ENCODE assay signal across 14 mouse cellular contexts in genomic region chr3:38174735-38175280, GRCm38 (mm10).
DNase-seq lines count a peak whose midpoint lies in the region; ATAC-seq lines count a peak whose summit lies in the region.
"Had no signal": no experiment of that assay in that cellular context is flagged by ENCODE, and none has a peak within 500 bp of the region (broad histone marks: within the 10 kb centered on the region; RNA-seq: fewer than 3 reads in every experiment).

No protein-coding gene starts in this region.

- 0 out of 2 replicates have a peak, but pooled peaks cover 2% of the 10 kb centered on the region for H3K4me1 ChIP-seq in kidney, embryonic 15.5 days
- H3K4me1 ChIP-seq: embryonic facial prominence, embryonic 13.5 days; heart, embryonic 13.5 days; intestine, embryonic 15.5 days had no signal

- no peak for ATAC-seq in kidney, embryonic 15.5 days (replicated peaks; ENCODE audit: low FRiP score)
- peak; percentile 75 for ATAC-seq in granulocyte monocyte progenitor cell, adult 5-6 weeks (replicated peaks; ENCODE audit: poor library complexity, severe bottlenecking)
- ATAC-seq in hematopoietic stem cell, adult 5-6 weeks (replicated peaks in 1 of 2; ENCODE audit: insufficient read depth in 1 of 2, low FRiP score in 2 of 2, low TSS enrichment in 1 of 2, low read depth in 1 of 2, poor library complexity in 2 of 2, severe bottlenecking in 2 of 2): peak; percentile 64 to 80
- peak; percentile 61 for ATAC-seq in megakaryocyte progenitor cell, adult 5-6 weeks (replicated peaks; ENCODE audit: poor library complexity)
- ATAC-seq: forebrain, embryonic 14.5 days; intestine, embryonic 15.5 days; midbrain, embryonic 16.5 days had no signal

- no peak overlapping the region for H3K4me3 ChIP-seq in kidney, embryonic 15.5 days (replicated peaks)
- H3K4me3 ChIP-seq: embryonic facial prominence, embryonic 13.5 days; heart, embryonic 13.5 days; intestine, embryonic 15.5 days had no signal

- no peak overlapping the region for H3K9ac ChIP-seq in kidney, embryonic 15.5 days
- H3K9ac ChIP-seq: embryonic facial prominence, embryonic 13.5 days; heart, embryonic 13.5 days; intestine, embryonic 15.5 days had no signal

- H3K27me3 ChIP-seq in kidney, embryonic 15.5 days: no peaks in the 10 kb centered on the region
- H3K27me3 ChIP-seq: embryonic facial prominence, embryonic 13.5 days; heart, embryonic 13.5 days; intestine, embryonic 15.5 days had no signal

- DNase-seq in kidney, adult 11 months: peak; percentile 45
- no peak for DNase-seq in MN1 (ENCODE audit: low spot score)
- no peak for DNase-seq in gastrocnemius, adult 8-10 months (ENCODE audit: low spot score in 2 of 2)
- DNase-seq: lung, postnatal 4 days; right cerebral cortex, adult 18-20 months had no signal

- 75% methylated on average over 8 of the region's 8 CpGs for WGBS in kidney, embryonic 15.5 days

- H3K4me2 ChIP-seq in kidney, embryonic 15.5 days: no peak overlapping the region
- H3K4me2 ChIP-seq: embryonic facial prominence, embryonic 13.5 days; heart, embryonic 13.5 days; intestine, embryonic 15.5 days had no signal

- no peak overlapping the region for H3K27ac ChIP-seq in kidney, embryonic 15.5 days
- H3K27ac ChIP-seq: embryonic facial prominence, embryonic 13.5 days; heart, embryonic 13.5 days; intestine, embryonic 15.5 days had no signal

- H3K9me3 ChIP-seq in kidney, embryonic 15.5 days (replicated peaks): no peaks in the 10 kb centered on the region
- H3K9me3 ChIP-seq: embryonic facial prominence, embryonic 13.5 days; heart, embryonic 13.5 days; intestine, embryonic 15.5 days had no signal

- H3K36me3 ChIP-seq in kidney, embryonic 15.5 days: no peaks in the 10 kb centered on the region
- H3K36me3 ChIP-seq: embryonic facial prominence, embryonic 13.5 days; heart, embryonic 13.5 days; intestine, embryonic 15.5 days had no signal
